Mouse (Mus musculus) erythroblast, adult 5-6 weeks (primary cell): ENCODE data around the gene Taldo1. TPM values are rescaled to one million over a fixed set of nuclear protein-coding genes. Genes with fewer than 3 reads are reported as not detected.
"Not testable (repeated sequence)": the region's sequence is repeated elsewhere in the genome, so short reads cannot be mapped to it uniquely, and the experiment has no call there.

Source experiments
- ATAC-seq: replicated peaks from 2 replicates; pipeline ENCODE4 v1.8.0; 2016; ENCODE audit warnings: moderate number of reproducible peaks, mild to moderate bottlenecking, moderate TSS enrichment, inconsistent platforms; ENCODE audit not compliant: poor library complexity, low FRiP score, severe bottlenecking
- total RNA-seq, 2 experiments: library from RNA; stranded (forward) in 1 of 2; stranded (reverse) in 1 of 2; fragments of 150-400 nt in 1 of 2; fragments of 200-764, 138-1000 nt in 1 of 2; gene quantifications; 2 replicates each; pipeline versions ENCODE4 v1.2.3 to v1.2.4; 2015 to 2017; ENCODE audit warnings: low replicate concordance in 2 of 2

Taldo1 gene
- total RNA-seq, 2 experiments from 2014 or later, result 180 to 443 TPM

GRCm38 (mm10) chr7:141381068-141381835, 10.7 kb upstream of the Taldo1 start:
- no peak for ATAC-seq

DNA sequence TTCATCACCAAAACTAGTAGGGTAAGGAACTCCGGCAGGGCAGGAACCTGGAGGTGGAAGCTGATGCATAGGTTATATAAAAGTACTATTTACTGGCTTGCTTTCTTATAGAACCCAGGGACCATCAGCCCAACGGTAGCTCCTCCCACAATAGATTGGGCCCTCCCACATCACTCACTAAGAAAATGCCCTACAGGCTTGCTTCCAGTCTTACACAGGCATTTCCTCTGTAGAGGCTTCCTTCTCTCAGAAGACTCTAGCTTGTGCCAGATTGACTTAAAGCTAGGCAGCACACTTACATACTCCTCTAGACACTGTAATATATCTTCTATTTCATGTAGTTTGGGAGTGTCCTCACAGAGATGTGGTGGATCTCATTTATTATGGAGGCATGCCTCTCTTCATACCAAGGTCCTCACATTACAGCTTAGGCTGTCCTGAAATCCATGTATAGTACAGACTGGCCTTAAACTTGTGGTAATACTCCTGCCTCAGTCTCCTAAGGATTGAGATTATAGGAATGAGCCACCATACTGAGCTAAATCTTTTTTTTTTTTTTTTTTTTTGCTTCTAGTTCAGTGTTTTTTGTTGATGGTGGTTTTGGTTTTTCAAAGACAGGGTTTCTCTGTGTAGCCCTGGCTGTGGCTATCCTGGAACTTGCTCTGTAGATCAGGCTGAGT, 4.1 kb upstream of the Taldo1 start:
- peak; percentile 27; the same call in 1 of the 2 replicates for ATAC-seq

- no peak for ATAC-seq
Observed at GRCm38 (mm10) chr7:141388487-141389109, 3.4 kb upstream of the Taldo1 start.

DNA sequence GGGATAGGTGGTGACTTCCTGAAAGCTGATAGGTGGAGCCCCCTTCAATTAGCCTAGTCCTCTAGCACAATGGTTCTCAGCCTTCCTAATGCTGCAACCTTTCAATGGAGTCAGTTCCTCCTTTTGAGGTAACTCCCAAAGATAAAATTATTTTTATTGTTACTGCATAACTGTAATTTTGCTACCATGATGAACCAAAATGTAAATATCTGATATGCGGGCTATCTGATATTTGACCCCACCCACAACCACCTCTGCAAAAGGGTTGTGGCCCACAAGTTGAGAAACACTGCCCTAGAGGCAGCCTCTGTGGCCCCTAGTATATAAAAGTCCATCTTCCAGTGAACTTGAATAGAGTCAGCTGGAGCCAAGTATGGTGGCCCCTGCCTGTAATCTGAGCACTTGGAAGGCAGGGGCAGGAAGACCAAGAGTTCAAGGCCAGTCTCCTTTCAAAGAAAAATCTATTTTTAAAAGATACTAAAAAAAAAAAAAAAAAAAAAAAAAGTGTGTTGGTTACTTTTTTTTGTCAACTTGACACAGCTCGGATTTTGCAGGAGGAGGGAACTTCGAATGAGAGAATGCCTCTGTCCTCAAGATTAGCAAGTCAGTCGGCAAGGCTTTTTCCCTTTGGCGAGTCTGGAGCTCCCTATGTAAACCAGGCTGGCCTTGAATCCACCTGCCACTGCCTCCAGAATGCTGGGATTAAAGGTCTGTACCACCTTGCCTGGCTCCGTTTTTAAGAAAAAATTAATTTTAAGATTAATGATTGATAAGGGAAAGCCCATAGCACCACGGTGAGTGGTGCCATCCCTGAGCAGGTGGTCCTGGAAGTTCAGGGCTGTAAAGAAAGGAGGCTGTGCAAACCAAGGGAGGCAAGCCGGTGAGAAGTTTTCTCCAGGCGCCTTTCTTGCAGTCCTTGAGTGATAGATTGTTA, 1.4 kb upstream of the Taldo1 start:
- ATAC-seq, result no peak

DNA sequence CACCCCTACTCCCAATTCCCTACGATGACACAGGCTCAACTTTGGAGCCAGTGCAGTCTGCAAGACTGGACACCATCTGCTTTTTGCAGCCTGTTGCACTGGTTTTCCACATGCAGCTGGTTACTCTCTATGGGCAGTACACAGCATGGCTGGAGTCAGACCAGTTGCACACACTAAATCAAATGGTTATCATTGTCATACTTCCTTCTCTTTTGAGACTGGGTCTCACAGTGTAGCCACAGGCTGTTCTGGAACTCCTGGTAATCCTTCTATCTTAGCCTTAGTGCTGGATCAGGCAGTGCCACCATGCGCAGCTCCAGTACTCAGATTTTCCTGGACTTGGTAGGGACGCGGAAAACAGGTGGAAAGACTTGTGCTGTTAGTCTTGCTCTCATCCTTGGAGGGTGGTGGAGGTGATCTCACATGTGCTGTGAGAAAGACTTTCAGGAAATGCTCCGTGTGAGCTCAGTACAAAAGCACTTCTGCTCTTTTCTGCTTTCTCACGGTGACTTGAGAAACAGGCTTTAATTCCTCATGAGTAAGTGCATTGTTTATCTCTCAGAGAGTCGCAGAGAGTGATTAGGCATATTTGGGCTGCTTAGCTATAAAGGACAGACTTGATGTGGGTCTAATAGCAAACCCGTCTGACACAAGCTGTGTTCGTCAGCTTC, 688 bp downstream of the Taldo1 start:
- ATAC-seq, result peak; percentile 60

GRCm38 (mm10) chr7:141394158-141394557, 2.2 kb downstream of the Taldo1 start:
- peak; percentile 47 for ATAC-seq

DNA sequence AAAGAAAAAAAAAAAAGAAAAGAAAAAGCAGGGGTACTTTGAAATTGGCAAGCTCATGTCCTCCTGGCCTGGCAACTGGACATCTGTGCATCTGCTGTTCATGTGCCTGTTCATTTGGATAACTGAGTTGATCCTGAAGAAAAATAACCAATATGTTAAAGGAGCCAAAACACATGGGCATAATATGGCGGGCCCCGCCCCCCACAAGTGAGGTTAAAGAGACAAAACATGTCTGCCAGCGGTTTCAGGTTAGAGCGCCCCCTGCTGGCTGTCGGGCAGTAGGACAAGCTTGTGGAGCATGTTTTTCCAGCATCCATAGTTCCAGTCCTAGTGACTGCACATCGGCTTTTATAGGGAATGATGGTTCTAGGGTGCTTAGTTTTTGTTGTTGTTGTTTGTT, 2.8 kb downstream of the Taldo1 start:
- 0 out of 2 replicates have a peak, but pooled peaks have one; percentile 6 for ATAC-seq

DNA sequence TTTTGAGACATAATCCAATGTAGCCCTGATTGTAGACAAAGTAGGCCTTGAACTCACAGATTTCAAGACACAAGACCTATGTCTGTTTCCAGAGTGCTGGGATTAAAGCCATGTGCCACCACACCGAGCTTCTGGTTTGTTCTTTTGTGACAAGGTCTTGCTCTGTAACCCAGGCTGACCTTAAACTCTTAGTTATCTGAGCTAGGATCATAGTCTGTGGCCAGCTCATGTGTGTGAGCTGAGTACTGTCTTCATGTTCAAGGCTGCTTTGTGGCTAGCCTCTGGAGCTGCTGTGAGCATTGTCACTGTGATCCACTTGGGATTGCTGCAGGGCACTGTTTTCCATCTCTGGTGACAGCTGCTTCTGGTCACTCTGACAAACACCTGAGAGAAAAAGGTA, 3.3 kb downstream of the Taldo1 start:
- no peak for ATAC-seq

GRCm38 (mm10) chr7:141403305-141403704, 11.3 kb downstream of the Taldo1 start:
- peak; percentile 77 for ATAC-seq

DNA sequence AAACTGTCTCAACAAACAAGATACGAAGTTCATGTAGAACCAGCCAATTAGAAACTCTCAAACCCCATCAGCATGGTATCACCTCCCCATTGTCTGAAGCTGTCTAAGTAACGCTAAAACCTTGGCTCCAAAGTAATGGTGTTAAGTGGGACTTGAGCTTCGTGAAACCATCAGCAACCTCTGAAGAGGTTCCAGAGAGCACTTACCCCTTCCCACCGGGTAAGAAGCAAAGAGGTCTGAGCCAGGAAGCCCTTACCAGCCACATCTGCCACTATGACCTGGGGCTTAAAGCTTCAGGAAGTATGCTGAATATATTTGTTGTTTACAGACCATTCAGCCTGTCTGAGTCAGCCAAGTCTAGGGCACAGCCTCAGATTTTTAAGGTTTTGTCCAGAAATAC, 13.5 kb downstream of the Taldo1 start:
- no peak for ATAC-seq

- not testable (repeated sequence) for ATAC-seq
Observed at GRCm38 (mm10) chr7:141407670-141408069, 15.7 kb downstream of the Taldo1 start.

GRCm38 (mm10) chr7:141408833-141409232, 16.8 kb downstream of the Taldo1 start:
- ATAC-seq, result peak; percentile 83

DNA sequence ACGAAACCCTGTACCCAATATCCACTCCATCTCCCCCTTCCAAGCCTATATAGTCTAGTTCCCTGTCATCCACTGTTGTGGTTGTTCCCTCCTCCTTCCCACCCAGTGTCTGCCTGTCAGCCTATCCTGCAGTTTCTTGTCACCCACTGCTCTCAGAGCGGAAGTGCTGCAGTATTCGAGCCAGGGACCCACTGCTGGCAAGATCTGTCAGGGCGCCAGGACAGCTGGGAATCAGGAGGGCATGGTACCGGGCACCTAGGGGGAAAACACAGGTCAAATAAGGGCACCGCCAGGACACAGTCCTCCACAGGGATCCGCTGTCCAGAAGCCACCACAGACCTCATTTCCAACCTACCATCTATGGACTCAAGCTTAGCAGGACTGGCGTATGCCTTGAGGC, 18.6 kb downstream of the Taldo1 start:
- no peak for ATAC-seq

- ATAC-seq, result no peak
Observed at GRCm38 (mm10) chr7:141411667-141412066, 19.7 kb downstream of the Taldo1 start.

DNA sequence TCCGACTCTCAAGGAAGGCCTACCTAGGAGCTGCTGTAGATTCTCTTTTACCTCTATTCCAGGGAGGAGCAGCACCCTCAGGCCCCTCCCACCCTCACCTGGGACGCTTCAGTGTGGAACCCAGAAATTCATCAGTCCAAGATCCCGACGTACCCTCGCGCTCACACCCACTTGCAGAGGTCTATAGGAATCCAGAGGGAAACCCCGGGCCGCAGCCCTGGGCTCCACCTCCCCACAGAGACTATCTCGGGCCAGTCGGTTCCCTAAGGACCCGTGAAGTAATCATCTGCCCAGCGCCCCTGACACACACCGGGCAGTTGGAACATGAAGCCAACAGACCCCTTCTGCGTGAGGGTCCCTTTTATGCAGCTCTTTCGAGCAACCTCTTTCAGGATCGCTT, 21.3 kb downstream of the Taldo1 start:
- ATAC-seq, result peak; percentile 9; the same call in 1 of the 2 replicates

DNA sequence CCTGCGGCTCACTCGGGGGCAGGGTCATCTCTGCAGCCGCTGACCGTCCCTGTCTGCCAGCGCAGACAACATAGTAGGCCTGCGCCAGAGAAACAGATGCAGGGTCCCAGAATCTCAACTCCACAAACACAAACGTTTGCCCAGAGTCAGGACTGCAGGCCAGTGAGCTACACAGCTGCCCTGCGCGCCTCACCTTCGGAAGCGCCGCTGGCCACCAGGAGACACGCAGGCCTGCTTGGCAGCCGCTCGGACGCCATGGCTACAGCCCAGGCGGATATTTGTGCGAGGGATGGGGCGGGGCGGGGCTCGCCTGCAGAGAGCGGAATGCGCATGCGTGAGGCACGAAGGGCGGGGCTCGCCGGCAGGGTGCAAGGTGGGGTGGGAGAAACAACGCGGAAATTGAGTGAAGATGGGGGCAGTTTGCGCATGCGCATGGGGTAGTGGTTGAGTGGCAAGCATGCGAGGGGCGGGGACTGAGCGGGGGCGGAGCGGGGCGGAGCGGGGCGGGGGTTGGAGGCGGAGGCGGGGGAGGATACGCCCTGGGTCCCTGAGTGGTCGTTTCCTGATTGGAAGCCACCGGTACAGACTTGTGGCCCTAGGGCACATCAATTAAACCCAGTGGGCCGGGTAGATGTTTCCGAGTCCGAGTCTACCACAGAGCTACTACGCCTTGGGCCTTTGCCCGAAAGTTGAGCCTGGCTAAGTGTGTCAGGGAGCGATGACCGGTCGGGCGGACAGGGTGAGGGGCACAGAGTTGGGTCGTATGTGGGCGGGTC, 22.0 kb downstream of the Taldo1 start, which contains the start of gene Gatd1:
Gatd1 (minus strand) TSS at position 328 of the 776 bp plus-strand sequence.
- ATAC-seq, result peak; percentile 81

DNA sequence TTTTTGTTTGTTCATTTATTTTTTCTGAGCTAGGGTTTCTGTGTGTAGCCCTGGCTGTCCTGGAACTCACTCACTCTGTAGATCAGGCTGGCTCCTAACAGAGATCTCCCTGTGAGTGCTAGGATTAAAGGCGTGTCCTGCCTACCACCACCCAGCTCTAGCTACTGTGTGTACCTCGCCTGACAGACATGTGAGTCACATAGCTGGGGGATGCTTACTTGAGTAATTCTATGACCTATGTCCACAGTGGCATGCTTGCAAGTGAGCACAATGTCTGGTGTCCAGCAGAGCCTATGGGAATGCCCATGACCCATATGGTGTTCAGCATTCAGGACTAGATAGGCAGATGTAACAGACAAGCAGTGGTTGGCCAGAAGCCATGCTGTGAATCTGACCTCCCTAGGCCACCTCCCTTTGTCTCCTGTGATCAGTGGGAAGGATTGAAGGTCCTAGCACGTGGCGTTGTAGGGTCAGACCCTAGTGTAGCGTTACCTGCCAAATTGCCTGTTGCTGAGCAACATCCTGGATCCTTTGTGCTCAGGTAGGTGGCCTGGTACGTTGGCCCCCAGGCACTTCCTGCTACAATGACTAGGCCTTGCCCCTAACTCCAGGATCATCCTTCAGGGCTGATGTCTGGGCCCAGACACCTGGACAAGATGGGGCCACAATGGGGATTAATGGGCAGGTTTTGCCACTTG, 24.3 kb downstream of the Taldo1 start:
- ATAC-seq, result no peak
